Mouse (Mus musculus): Measurements from ENCODE around the gene Akt1. TPM values are rescaled to one million over a fixed set of nuclear protein-coding genes. Genes with fewer than 3 reads are reported as not detected.

Akt1 gene
- polyA plus RNA-seq, 1 experiment: 319 TPM

DNA sequence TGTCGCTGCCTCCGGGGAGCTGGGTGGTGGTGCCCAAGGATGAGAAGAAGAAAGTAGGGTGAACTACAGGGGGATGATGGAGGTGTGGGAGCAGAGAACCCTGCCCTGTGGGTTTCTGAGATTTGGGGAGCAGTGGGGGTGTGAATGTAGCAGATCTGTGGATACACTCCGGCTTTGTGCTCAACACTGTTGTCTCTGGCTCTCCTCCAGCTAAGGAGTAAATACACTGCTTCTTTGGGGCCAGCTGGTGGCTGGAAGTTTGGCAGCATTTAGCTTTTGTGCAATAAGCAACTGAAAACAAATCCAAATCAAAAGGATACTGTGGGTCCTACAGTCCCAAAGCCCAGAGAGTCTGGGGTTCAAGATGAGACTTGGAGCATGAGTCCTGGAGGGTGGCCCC is 39.3 kb upstream of the Akt1 start:
- TF ChIP-seq CTCF (IDR thresholded peaks at IDR 0.05; ENCODE audit: borderline replicate concordance, extremely low read depth, insufficient read depth, insufficient read length) (no peak), POLR2A (IDR thresholded peaks at IDR 0.05; ENCODE audit: borderline replicate concordance, extremely low read depth, insufficient read depth, insufficient read length, poor library complexity, severe bottlenecking) (no peak)
- peak; percentile 84 for DNase-seq (ENCODE audit: low read depth)

DNA sequence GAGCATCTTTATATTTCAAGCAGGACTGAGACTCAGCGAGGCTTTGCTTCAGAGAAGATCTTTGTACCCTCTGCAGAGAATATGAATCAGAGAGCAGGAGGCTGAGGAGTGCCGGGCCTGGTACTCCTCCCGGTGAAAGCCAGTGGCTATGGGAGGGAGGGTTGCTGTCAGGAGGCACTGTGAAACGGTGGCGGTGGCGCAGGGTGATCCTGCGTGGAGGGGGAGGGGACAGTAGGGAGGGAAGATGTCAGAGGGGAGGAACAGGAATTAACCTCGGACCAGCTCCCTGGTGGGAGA is 32.8 kb upstream of the Akt1 start:
- no peak for DNase-seq (ENCODE audit: low read depth)
- TF ChIP-seq CTCF (IDR thresholded peaks at IDR 0.05; ENCODE audit: borderline replicate concordance, extremely low read depth, insufficient read depth, insufficient read length): no peak
- no peak for TF ChIP-seq POLR2A (IDR thresholded peaks at IDR 0.05; ENCODE audit: borderline replicate concordance, extremely low read depth, insufficient read depth, insufficient read length, poor library complexity, severe bottlenecking)

GRCm38 (mm10) chr12:112706704-112707572 is 32.3 kb upstream of the Akt1 start:
- TF ChIP-seq POLR2A (IDR thresholded peaks at IDR 0.05; ENCODE audit: borderline replicate concordance, extremely low read depth, insufficient read depth, insufficient read length, poor library complexity, severe bottlenecking) (no peak), CTCF (IDR thresholded peaks at IDR 0.05; ENCODE audit: borderline replicate concordance, extremely low read depth, insufficient read depth, insufficient read length) (peak; percentile 99)

GRCm38 (mm10) chr12:112702374-112703320 is 28.0 kb upstream of the Akt1 start:
- TF ChIP-seq CTCF (IDR thresholded peaks at IDR 0.05; ENCODE audit: borderline replicate concordance, extremely low read depth, insufficient read depth, insufficient read length) (no peak), POLR2A (IDR thresholded peaks at IDR 0.05; ENCODE audit: borderline replicate concordance, extremely low read depth, insufficient read depth, insufficient read length, poor library complexity, severe bottlenecking) (no peak)
- no peak for DNase-seq (ENCODE audit: low read depth)

More at GRCm38 (mm10) chr12:112706704-112707572, 32.3 kb upstream of the Akt1 start:
- peak; percentile 87 for DNase-seq (ENCODE audit: low read depth)

DNA sequence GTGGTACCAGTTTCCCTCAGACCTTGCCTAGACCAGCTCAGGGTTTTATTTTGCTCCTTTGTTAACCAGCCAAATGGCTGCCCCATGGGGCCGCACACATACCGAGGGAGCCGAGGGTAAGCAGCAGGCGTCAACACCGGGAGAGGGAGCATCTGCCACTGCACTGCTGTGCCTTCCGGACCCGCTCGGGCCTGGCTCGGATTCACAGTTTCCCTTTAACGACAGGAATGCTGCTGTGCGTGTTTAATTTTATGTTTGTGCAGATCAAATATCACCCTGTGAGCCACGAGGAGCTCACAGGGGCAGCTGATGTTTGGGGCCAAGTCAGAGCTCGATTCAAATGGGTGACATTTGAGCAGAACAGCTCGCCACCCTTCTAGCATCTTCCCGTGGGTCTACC is 25.8 kb upstream of the Akt1 start:
- DNase-seq (ENCODE audit: low read depth): peak; percentile 46
- TF ChIP-seq CTCF (IDR thresholded peaks at IDR 0.05; ENCODE audit: borderline replicate concordance, extremely low read depth, insufficient read depth, insufficient read length) (no peak), POLR2A (IDR thresholded peaks at IDR 0.05; ENCODE audit: borderline replicate concordance, extremely low read depth, insufficient read depth, insufficient read length, poor library complexity, severe bottlenecking) (no peak)

DNA sequence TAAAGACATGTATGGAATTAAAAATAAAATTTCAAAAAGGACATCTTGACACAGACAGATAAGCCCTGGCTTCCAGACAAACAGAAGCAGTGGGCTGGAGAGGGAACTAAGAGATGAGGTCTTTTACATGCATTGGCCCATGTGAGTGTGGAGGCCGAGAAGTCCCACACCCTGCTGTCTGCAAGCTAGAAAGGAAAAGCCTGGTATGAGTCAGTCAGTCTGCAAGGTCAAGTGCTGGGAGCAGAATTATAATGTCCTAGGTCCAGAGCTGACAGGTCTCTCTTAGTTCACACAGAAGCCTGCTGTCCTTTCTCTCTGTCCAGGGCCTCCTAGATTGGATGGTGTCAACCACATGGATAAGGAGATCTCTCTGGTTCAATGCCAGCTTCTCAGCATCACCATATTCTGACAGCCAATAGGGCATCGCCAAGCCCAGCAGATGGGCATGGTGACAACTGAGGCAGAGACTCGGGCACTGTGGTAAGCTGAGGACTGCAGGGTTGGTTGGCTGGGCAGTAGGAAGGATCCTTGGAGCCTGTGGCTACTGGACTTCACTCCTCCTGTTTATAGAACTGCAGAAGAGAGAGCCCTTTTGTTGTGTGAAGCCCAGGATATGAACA is 22.2 kb upstream of the Akt1 start:
- DNase-seq (ENCODE audit: low read depth): no peak
- no peak for TF ChIP-seq CTCF (IDR thresholded peaks at IDR 0.05; ENCODE audit: borderline replicate concordance, extremely low read depth, insufficient read depth, insufficient read length)
- TF ChIP-seq POLR2A (IDR thresholded peaks at IDR 0.05; ENCODE audit: borderline replicate concordance, extremely low read depth, insufficient read depth, insufficient read length, poor library complexity, severe bottlenecking): no peak

GRCm38 (mm10) chr12:112694127-112694475 is 19.4 kb upstream of the Akt1 start:
- no peak for DNase-seq (ENCODE audit: low read depth)

DNA sequence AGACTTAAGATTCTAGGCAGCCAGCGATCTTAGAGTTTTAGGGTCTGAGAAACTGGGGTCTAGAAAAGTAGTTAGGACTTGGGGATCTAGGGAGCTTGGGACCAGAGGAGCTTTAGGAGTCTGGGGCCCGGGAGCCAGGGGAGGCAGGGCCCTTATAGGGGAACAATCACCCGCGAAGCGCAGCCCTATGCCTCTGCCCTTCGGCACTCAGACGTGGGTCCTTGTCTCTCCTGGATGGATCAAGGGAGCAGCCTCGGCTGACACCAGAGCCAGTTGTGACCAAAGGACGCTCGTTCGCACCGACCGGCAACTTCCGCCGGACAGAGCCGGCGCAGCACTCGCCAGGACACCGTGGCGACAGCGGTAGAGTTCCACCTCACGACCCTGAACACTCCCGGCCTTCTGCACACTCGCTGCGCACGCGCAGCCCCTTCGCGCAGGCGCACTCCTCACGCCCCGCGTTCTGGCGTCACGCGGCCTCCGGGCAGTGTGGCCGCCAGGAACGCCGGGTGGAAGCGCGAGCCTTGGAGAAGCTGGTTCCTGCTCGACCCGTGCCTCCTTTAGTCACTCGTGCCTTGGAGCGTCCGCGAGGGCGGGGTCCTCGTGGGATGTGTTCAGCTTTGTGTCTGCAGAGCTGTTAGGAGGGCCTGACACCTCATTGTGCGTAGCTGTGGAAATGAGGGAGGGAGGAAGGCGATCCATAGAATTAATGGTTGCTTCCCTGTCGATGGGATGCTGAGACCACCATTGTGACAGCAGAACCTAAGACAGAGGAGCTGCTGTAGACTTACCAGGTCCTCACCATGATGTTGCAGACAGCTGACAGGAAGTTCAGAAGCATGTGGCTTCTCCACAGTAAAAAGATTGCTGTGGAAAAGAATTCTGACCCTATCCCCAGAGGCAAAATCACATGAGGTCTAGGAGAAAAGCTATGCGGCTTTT is 18.8 kb upstream of the Akt1 start:
- peak; percentile 90 for TF ChIP-seq POLR2A (IDR thresholded peaks at IDR 0.05; ENCODE audit: borderline replicate concordance, extremely low read depth, insufficient read depth, insufficient read length, poor library complexity, severe bottlenecking)
- no peak for TF ChIP-seq CTCF (IDR thresholded peaks at IDR 0.05; ENCODE audit: borderline replicate concordance, extremely low read depth, insufficient read depth, insufficient read length)
- DNase-seq (ENCODE audit: low read depth): peak; percentile 97

More at GRCm38 (mm10) chr12:112694127-112694475, 19.4 kb upstream of the Akt1 start:
- TF ChIP-seq CTCF (IDR thresholded peaks at IDR 0.05; ENCODE audit: borderline replicate concordance, extremely low read depth, insufficient read depth, insufficient read length): no peak
- TF ChIP-seq POLR2A (IDR thresholded peaks at IDR 0.05; ENCODE audit: borderline replicate concordance, extremely low read depth, insufficient read depth, insufficient read length, poor library complexity, severe bottlenecking): no peak

DNA sequence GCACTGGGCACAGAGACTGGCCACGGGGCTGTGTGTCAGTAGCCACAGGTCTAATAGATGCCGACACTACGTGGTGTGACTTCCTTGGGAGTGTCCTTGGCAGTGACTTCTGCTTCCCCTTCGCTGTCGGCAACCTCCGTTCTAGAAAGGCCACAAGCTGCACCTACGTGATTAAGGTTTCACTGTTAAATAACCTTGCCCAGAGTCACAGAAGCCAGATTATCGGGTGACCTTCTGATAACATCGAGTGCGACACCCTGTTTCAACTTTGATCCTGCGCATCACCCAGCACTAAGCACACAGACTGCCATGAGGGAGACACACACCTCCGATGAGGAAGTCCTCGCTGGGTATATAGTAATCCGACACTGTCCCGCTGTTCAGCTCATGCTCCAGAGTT is 13.8 kb upstream of the Akt1 start:
- no peak for DNase-seq (ENCODE audit: low read depth)
- TF ChIP-seq CTCF (IDR thresholded peaks at IDR 0.05; ENCODE audit: borderline replicate concordance, extremely low read depth, insufficient read depth, insufficient read length) (no peak), POLR2A (IDR thresholded peaks at IDR 0.05; ENCODE audit: borderline replicate concordance, extremely low read depth, insufficient read depth, insufficient read length, poor library complexity, severe bottlenecking) (no peak)

- no peak for TF ChIP-seq POLR2A (IDR thresholded peaks at IDR 0.05; ENCODE audit: borderline replicate concordance, extremely low read depth, insufficient read depth, insufficient read length, poor library complexity, severe bottlenecking)
- TF ChIP-seq CTCF (IDR thresholded peaks at IDR 0.05; ENCODE audit: borderline replicate concordance, extremely low read depth, insufficient read depth, insufficient read length): no peak
- no peak for DNase-seq (ENCODE audit: low read depth)
These were observed 8.7 kb upstream of the Akt1 start for GRCm38 (mm10) chr12:112683351-112683750.

Measured in brain, embryonic 14.5 days (tissue).